Mouse (Mus musculus) kidney, adult 8-10 months (tissue): ENCODE data around the gene Alcam.

Source experiments
- DNase-seq, 2 experiments: peaks; one replicate each; pipeline ENCODE4 v3.0.0; 2022

The Alcam gene

GRCm38 (mm10) chr16:52439600-52439999 is 14.3 kb downstream of the Alcam start:
- no peak for DNase-seq

GRCm38 (mm10) chr16:52439007-52439406 is 14.9 kb downstream of the Alcam start:
- DNase-seq = no peak

GRCm38 (mm10) chr16:52438216-52438904 is 15.5 kb downstream of the Alcam start:
- DNase-seq = no peak

- DNase-seq = no peak
Measured at GRCm38 (mm10) chr16:52433189-52433588, 20.7 kb downstream of the Alcam start.

GRCm38 (mm10) chr16:52432072-52432471 is 21.8 kb downstream of the Alcam start:
- DNase-seq = no peak

GRCm38 (mm10) chr16:52431590-52431989 is 22.3 kb downstream of the Alcam start:
- DNase-seq = no peak

GRCm38 (mm10) chr16:52430073-52430472 is 23.8 kb downstream of the Alcam start:
- no peak for DNase-seq

- no peak for DNase-seq
Measured at GRCm38 (mm10) chr16:52429661-52430060, 24.2 kb downstream of the Alcam start.

- DNase-seq = no peak
Measured at GRCm38 (mm10) chr16:52428505-52428904, 25.4 kb downstream of the Alcam start.

GRCm38 (mm10) chr16:52418568-52419158 is 35.2 kb downstream of the Alcam start:
- DNase-seq = no peak

GRCm38 (mm10) chr16:52417982-52418381 is 35.9 kb downstream of the Alcam start:
- no peak for DNase-seq

- DNase-seq = no peak
Measured at GRCm38 (mm10) chr16:52417146-52417545, 36.7 kb downstream of the Alcam start.

- DNase-seq = no peak
Measured at GRCm38 (mm10) chr16:52413714-52414113, 40.2 kb downstream of the Alcam start.

- no peak for DNase-seq
Measured at GRCm38 (mm10) chr16:52406072-52406471, 47.8 kb downstream of the Alcam start.

- DNase-seq = no peak
Measured at GRCm38 (mm10) chr16:52405272-52405671, 48.6 kb downstream of the Alcam start.

- DNase-seq = no peak
Measured at GRCm38 (mm10) chr16:52399112-52399511, 54.8 kb downstream of the Alcam start.

GRCm38 (mm10) chr16:52386781-52387300 is 67.0 kb downstream of the Alcam start:
- DNase-seq = no peak

- DNase-seq = no peak
Measured at GRCm38 (mm10) chr16:52383456-52384185, 70.3 kb downstream of the Alcam start.

- no peak for DNase-seq
Measured at GRCm38 (mm10) chr16:52378811-52379597, 74.9 kb downstream of the Alcam start.

GRCm38 (mm10) chr16:52376827-52377226 is 77.0 kb downstream of the Alcam start:
- no peak for DNase-seq

GRCm38 (mm10) chr16:52371956-52372355 is 81.9 kb downstream of the Alcam start:
- DNase-seq = no peak

GRCm38 (mm10) chr16:52368521-52368920 is 85.4 kb downstream of the Alcam start:
- DNase-seq = no peak

GRCm38 (mm10) chr16:52366915-52367314 is 87.0 kb downstream of the Alcam start:
- DNase-seq = no peak
